Mouse (Mus musculus) embryonic facial prominence, embryonic 11.5 days (tissue): ENCODE data around the gene Tbc1d8. TPM values are rescaled to one million over a fixed set of nuclear protein-coding genes. Genes with fewer than 3 reads are reported as not detected.

Experiments
- ATAC-seq: fragments of 200-750 bp; cut with Nextera tagmentation; replicated peaks from 2 replicates; pipeline ENCODE4 v1.8.0; 2017; ENCODE audit warnings: low read depth; ENCODE audit not compliant: insufficient number of reproducible peaks, low FRiP score, low TSS enrichment
- DNase-seq: peaks from one replicate; pipeline ENCODE4 v3.0.0-alpha.2; 2015; ENCODE audit warnings: low spot score
- H3K27ac ChIP-seq: fragments of 300-500 bp; sonication (generic); replicated peaks from 2 replicates; pipeline ENCODE4 v1.5.1; 2014; ENCODE audit warnings: mild to moderate bottlenecking, low read depth, low read length, control low read depth
- H3K27me3 ChIP-seq: fragments of 300-500 bp; sonication (generic); 2 replicates; pipeline ENCODE4 v1.6.1; 2014; ENCODE audit warnings: mild to moderate bottlenecking, low read length, moderate library complexity, mixed read lengths; ENCODE audit not compliant: control insufficient read depth, insufficient read depth
- H3K36me3 ChIP-seq: fragments of 300-500 bp; sonication (generic); replicated peaks from 2 replicates; pipeline ENCODE4 v1.6.1; 2014; ENCODE audit warnings: low read depth, mild to moderate bottlenecking, low read length, moderate library complexity, mixed read lengths; ENCODE audit not compliant: control insufficient read depth, insufficient read depth
- H3K4me1 ChIP-seq: fragments of 300-500 bp; sonication (generic); 2 replicates; pipeline ENCODE4 v1.6.1; 2014; ENCODE audit warnings: low read length, mixed read lengths; ENCODE audit not compliant: control insufficient read depth, insufficient read depth
- H3K4me2 ChIP-seq: fragments of 300-500 bp; sonication (generic); 2 replicates; pipeline ENCODE4 v1.6.1; 2014; ENCODE audit warnings: low read depth, mild to moderate bottlenecking, control low read depth, low read length, moderate library complexity
- H3K4me3 ChIP-seq: fragments of 300-500 bp; sonication (generic); 2 replicates; pipeline ENCODE4 v1.5.1; 2014; ENCODE audit warnings: low read depth, low read length, control low read depth
- H3K9ac ChIP-seq: fragments of 300-500 bp; sonication (generic); replicated peaks from 2 replicates; pipeline ENCODE4 v1.6.1; 2014; ENCODE audit warnings: mild to moderate bottlenecking, control low read depth, low read length
- H3K9me3 ChIP-seq: fragments of 300-500 bp; sonication (generic); replicated peaks from 2 replicates; pipeline ENCODE4 v1.6.1; 2016; ENCODE audit warnings: mild to moderate bottlenecking, low read length, inconsistent platforms, mixed read lengths; ENCODE audit not compliant: control insufficient read depth
- WGBS: fragments of 180-500 bp; shearing (Covaris S2); extraction: QIAGEN DNeasy Blood & Tissue Kit; methylation state at CpG from one replicate; pipeline ENCODE4 v1.1.7; 2014; 5-methylcytosine and 5-hydroxymethylcytosine counted together
- polyA plus RNA-seq: library from polyadenylated mRNA; unstranded; fragments of >200 nt; fragmentation: Nextera tagmentation; extraction: Ambion mirVana; gene quantifications from 2 replicates; pipeline ENCODE4 v1.2.1, GENCODE M21; 2014

Tbc1d8 gene
- polyA plus RNA-seq, 1 experiment from 2014 or later = 4.6 TPM

DNA sequence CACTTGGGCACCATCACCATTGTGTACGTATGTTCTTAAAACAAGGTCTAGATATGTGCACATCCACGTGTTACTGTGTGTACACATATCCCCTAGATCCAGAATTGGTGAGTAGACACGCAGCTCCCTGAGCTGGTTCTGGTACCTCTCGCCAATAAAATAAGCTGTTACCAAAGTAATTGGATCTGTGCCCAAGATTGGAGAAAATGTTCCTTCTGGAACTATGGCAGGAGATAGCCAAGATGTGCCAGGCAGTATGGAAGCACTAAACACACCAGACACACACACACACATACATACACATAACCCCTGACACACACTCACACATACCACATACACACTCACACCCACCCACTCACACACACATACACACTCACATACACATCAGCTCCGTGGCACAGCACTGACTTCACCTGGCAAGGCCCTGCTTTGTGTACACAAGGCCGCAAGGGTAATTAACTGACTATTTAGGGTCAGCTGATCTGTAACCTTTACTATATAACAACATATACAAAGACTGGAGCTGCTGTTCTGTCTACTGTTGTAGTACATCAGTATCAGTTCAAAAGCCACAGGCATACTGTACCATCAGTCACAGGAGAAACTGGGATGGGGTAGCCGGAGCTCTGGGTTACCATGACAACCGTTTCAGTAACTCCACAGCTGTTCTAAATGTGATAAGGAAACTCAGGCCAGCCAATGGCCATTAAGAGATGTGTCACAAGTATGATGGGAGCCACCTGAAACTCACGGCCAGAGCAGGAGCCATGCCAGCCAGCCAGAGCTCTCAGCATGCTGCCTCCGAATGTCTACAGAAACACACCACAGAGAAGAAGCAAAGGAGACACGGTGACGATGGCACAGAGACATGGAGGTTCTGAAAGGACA is 38.6 kb downstream of the Tbc1d8 start:
- WGBS = 79% methylated on average over 12 of the region's 12 CpGs
- H3K27ac ChIP-seq = no peak overlapping the region

DNA sequence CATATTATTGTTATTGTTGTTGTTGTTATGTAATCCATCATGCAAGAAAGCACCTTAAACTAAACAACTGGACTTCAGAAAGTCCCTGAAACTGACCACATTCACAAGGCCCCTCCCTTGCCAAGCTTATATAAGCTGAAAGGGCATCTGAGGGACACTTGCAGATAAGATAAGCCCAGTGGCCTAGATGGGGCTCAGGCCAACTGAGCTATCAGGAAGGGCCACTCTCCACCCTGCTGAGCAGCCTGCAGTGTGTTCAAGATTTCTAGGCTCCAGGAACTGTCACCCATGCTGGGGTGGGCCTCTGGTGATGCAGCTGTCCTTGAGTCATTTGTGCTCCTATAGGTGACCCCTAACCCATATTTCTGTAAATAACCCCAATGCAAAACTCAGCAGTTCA is 39.9 kb downstream of the Tbc1d8 start:
- H3K4me1 ChIP-seq = no peaks in the 10 kb centered on the region
- no peaks in the 10 kb centered on the region for H3K9me3 ChIP-seq
- no peaks in the 10 kb centered on the region; the same call in 1 of the 2 replicates for H3K36me3 ChIP-seq
- no peak overlapping the region for H3K27ac ChIP-seq
- ATAC-seq (no peak; the same call in 1 of the 2 replicates), DNase-seq (no peak)
- H3K4me3 ChIP-seq = no peak overlapping the region
- no peak overlapping the region for H3K4me2 ChIP-seq
- H3K9ac ChIP-seq = no peak overlapping the region
- H3K27me3 ChIP-seq = no peaks in the 10 kb centered on the region

More for the DNA sequence above, 38.6 kb downstream of the Tbc1d8 start:
- Histone ChIP-seq H3K9me3 (no peaks in the 10 kb centered on the region), H3K36me3 (no peaks in the 10 kb centered on the region; the same call in 1 of the 2 replicates), H3K4me3 (no peak overlapping the region), H3K4me2 (no peak overlapping the region), H3K4me1 (no peaks in the 10 kb centered on the region), H3K9ac (no peak overlapping the region), H3K27me3 (no peaks in the 10 kb centered on the region)
- DNase-seq (no peak), ATAC-seq (no peak)

DNA sequence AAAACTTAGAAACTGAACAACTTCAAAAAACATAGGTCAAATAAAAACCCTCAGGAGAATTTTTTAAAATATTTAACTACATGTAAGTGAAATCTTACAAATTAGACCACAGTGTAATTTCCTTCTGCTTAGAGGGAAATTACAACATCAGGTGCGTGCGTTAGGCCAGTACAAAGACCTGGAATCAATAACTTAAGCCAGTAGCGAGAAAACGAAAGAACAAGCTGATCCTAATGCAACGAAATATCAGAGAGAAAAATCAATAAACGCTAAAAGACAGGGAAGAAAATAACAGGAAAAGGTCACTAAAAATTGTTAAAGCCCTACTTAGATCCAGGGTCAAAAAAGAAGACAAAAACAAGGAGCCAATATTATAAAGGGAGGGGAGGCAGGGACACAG is 44.3 kb downstream of the Tbc1d8 start:
- H3K4me1 ChIP-seq = no peaks in the 10 kb centered on the region
- ATAC-seq (no peak), DNase-seq (no peak)
- H3K9ac ChIP-seq = no peak overlapping the region
- H3K27ac ChIP-seq = no peak overlapping the region
- no peaks in the 10 kb centered on the region for H3K9me3 ChIP-seq
- H3K36me3 ChIP-seq = no peaks in the 10 kb centered on the region; the same call in 1 of the 2 replicates
- WGBS = 80% methylated on average over 6 of the region's 6 CpGs
- H3K4me2 ChIP-seq = no peak overlapping the region
- no peak overlapping the region for H3K4me3 ChIP-seq
- H3K27me3 ChIP-seq = no peaks in the 10 kb centered on the region

GRCm38 (mm10) chr1:39430020-39430419 is 48.5 kb downstream of the Tbc1d8 start:
- no peak for DNase-seq
- no peaks in the 10 kb centered on the region; the same call in 1 of the 2 replicates for H3K4me1 ChIP-seq
- H3K4me2 ChIP-seq = no peak overlapping the region
- no peak overlapping the region for H3K27ac ChIP-seq
- ATAC-seq = no peak
- no peak overlapping the region for H3K9ac ChIP-seq
- no peak overlapping the region for H3K4me3 ChIP-seq
- WGBS = 72% methylated on average over 9 of the region's 9 CpGs
- no peaks in the 10 kb centered on the region for H3K36me3 ChIP-seq
- no peaks in the 10 kb centered on the region for H3K9me3 ChIP-seq
- no peaks in the 10 kb centered on the region for H3K27me3 ChIP-seq

DNA sequence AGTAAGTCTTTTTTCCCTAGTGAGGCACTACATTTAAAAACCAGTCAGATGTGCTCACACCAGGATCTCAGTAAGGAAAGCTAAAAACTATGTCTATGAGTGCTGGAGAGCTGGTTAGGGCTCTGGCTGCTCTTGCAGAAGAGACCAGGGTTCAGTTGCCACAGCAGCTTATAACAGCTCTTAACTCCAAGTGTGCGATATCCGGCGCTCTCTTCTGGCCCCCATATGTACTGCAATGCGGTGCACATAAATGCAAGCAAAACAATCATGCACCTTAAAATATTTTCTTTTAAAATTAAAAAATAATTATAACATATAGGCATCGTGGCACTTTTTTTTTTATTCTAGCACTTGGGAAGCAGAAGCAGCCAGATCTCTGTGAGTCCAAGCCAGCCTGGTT is 49.5 kb downstream of the Tbc1d8 start:
- no peak overlapping the region for H3K4me2 ChIP-seq
- no peaks in the 10 kb centered on the region for H3K36me3 ChIP-seq
- ATAC-seq = no peak
- H3K9me3 ChIP-seq = no peaks in the 10 kb centered on the region
- no peak overlapping the region for H3K4me3 ChIP-seq
- H3K9ac ChIP-seq = no peak overlapping the region
- no peaks in the 10 kb centered on the region; the same call in 1 of the 2 replicates for H3K4me1 ChIP-seq
- no peak overlapping the region for H3K27ac ChIP-seq
- no peaks in the 10 kb centered on the region for H3K27me3 ChIP-seq
- DNase-seq = no peak
- WGBS = 94% methylated on average over 5 of the region's 5 CpGs

DNA sequence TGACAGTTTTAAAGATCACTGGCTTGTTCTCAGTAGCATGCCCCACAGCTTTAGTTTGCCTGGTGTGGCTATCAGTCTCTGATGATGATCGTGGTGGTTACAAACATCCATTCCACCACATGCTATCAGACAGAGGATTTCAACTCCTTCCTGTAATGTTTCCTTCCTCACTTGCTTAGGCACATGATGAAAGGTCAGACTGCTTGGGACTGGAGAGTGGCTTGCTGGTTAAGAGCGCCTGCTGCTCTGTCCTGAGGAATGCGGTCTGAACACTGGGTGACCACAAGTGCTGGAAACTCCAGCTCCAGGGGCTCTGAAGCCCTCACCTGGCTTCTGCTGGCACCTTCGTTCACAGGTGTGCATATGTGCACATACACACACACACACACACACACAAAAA is 50.3 kb downstream of the Tbc1d8 start:
- no peak for DNase-seq
- WGBS = 81% methylated on average over 4 of the region's 4 CpGs
- no peaks in the 10 kb centered on the region for H3K9me3 ChIP-seq
- no peak overlapping the region for H3K4me3 ChIP-seq
- H3K4me2 ChIP-seq = no peak overlapping the region
- H3K36me3 ChIP-seq = no peaks in the 10 kb centered on the region
- no peak overlapping the region for H3K27ac ChIP-seq
- no peaks in the 10 kb centered on the region; the same call in 1 of the 2 replicates for H3K4me1 ChIP-seq
- ATAC-seq = no peak
- H3K9ac ChIP-seq = no peak overlapping the region
- H3K27me3 ChIP-seq = no peaks in the 10 kb centered on the region

DNA sequence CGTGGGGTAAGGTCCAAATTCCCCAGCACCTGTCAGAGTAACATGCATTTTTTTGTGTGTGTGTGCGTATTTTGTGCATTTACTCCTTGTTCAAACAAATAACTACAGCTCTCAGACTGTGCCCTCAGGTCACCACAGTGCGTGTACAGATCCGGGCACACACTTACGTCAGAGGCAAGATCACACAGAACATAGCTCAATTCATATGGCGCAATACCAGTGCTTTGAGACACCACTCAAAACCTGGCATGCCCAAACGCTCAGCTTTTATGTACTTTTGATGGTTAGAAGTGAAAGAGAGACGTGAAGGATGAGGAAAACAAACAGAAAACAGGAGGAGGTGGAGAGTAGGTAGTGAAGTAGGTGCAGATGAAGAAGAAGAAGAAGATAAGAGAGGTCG is 53.1 kb downstream of the Tbc1d8 start:
- DNase-seq = no peak
- 85% methylated on average over 9 of the region's 9 CpGs for WGBS

GRCm38 (mm10) chr1:39420987-39421386 is 57.6 kb downstream of the Tbc1d8 start:
- WGBS = 91% methylated on average over 6 of the region's 6 CpGs
- H3K4me2 ChIP-seq = no peak overlapping the region
- H3K27ac ChIP-seq = no peak overlapping the region
- DNase-seq = no peak
- H3K36me3 ChIP-seq = no peaks in the 10 kb centered on the region
- no peaks in the 10 kb centered on the region for H3K4me1 ChIP-seq
- ATAC-seq = no peak
- no peaks in the 10 kb centered on the region for H3K9me3 ChIP-seq
- no peak overlapping the region for H3K9ac ChIP-seq
- H3K27me3 ChIP-seq = no peaks in the 10 kb centered on the region
- H3K4me3 ChIP-seq = no peak overlapping the region

More for the DNA sequence above, 53.1 kb downstream of the Tbc1d8 start:
- Histone ChIP-seq H3K4me3 (no peak overlapping the region), H3K27ac (no peak overlapping the region), H3K9ac (no peak overlapping the region), H3K4me1 (no peaks in the 10 kb centered on the region; the same call in 1 of the 2 replicates), H3K36me3 (no peaks in the 10 kb centered on the region), H3K27me3 (no peaks in the 10 kb centered on the region), H3K4me2 (no peak overlapping the region), H3K9me3 (no peaks in the 10 kb centered on the region)
- ATAC-seq = no peak
